Mouse (Mus musculus): ENCODE measurements around the gene Adgra1.

DNA sequence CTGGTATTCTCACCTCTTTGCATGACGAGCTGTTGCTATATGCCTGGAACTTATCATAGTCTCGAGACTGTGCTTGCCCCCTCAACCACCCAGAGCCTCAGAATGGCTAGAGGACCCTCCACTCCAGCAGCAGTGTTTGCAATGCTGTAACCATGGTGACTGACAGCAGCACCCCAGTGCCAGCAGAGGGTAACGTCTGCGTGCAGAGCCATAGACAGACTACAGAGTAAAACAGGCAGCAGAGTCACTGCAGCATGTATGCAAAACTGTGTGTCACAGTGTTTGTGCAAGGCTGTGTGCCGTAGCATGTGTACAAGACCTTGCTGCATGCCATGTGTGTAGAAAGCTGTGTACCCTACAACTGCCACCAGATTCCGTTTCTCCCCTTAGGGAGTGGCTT is 75.5 kb downstream of the Adgra1 start:
- no peak for TF ChIP-seq CTCF (IDR thresholded peaks at IDR 0.05; ENCODE audit: low read depth, low read length)
- TF ChIP-seq EP300 (IDR thresholded peaks at IDR 0.05; ENCODE audit: insufficient read depth, low read depth, low read length) = no peak
